Mouse (Mus musculus): Measurements from ENCODE around the gene Cers3.

Gene Cers3

GRCm38 (mm10) chr7:66779944-66780942 lies 36.9 kb downstream of the Cers3 start:
- no peak for DNase-seq (ENCODE audit: low read depth, low spot score)

- DNase-seq (ENCODE audit: low read depth, low spot score), result no peak
These were observed 43.2 kb downstream of the Cers3 start for GRCm38 (mm10) chr7:66786476-66786875.

DNA sequence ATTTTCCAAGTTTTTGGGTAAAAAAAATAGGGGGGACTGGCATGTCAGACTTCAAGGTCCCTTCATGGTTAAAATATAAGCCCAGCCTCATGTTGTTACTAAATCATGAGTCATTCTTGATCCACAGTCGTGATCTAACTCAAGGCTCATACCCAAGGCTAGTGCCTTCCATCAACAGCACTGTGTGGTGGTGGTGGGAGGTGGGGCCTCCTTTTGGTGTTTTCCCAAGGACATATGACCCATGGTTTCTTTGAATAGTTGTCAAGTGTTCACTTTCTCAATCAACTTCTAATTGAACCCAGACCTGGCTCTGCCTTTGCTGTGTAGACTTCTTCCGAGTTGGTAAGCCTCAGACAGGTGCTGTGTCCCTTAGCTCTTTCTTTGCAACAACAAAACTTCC lies 44.5 kb downstream of the Cers3 start:
- no peak for DNase-seq (ENCODE audit: low read depth, low spot score)

DNA sequence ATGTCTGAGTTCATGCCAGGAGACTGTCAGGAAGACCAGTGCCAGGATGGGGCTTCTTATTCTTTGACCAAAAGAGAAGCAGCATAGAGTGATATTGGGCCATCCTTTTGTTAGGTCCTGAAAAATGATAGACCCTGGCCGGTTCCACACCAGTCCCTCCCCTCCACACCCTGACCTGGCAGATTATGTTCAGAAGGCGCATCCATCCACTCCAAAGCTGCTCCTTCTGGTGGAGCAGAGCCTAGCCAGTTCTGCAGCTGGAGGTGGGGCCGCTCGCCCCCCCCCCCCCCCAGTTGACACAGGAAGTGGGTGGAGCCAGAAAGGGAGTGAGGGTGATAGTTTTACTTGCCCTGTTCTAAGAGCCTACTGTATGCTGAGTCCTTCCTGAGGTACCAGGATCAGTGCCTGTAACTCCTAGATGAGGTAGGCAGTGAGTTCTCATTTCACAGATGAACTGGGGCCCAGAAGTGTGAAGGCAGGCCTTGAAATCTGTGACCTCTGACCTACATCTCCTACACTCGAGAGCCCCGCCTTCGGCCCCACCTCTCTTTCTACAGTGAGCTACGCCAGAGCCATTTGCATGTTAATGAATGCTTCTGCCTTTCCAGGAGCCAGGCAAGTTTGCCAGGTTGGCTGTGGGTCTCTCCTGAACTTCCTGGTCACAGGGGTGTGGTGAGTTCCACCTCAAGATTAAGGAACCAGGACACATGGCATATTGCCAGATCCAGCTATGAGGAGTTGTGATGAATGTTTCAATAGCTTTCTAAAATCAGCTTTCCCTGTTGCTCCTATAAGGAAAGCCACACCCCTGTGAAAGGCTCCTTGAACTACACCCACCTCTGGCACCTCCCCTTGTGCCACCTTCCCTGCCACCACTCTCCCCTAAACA lies 46.8 kb downstream of the Cers3 start:
- no peak for DNase-seq (ENCODE audit: low read depth, low spot score)

GRCm38 (mm10) chr7:66791022-66791421 lies 47.7 kb downstream of the Cers3 start:
- no peak for DNase-seq (ENCODE audit: low read depth, low spot score)

DNA sequence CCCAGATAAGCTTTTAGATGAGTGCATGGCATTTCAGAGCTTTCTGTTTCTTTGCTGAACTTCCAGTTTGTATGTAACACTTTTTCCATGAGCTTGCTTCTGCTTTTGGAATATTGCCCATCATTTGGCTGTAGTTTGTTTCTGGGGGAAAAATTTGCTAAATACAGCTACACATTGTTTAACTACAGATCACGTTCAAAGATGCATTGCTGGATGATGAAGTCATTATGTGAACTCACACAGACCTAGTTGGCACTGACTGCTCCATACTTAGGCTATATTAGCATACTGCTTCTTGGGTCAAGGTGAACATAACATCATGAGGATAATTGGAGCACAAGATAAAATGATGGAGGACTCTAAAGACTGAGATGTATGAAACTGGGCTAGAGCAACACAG lies 53.6 kb downstream of the Cers3 start:
- DNase-seq (ENCODE audit: low read depth, low spot score), result no peak

GRCm38 (mm10) chr7:66797345-66797744 lies 54.0 kb downstream of the Cers3 start:
- no peak for DNase-seq (ENCODE audit: low read depth, low spot score)

GRCm38 (mm10) chr7:66798826-66799225 lies 55.5 kb downstream of the Cers3 start:
- no peak for DNase-seq (ENCODE audit: low read depth, low spot score)

GRCm38 (mm10) chr7:66800784-66801183 lies 57.5 kb downstream of the Cers3 start:
- no peak for DNase-seq (ENCODE audit: low read depth, low spot score)

DNA sequence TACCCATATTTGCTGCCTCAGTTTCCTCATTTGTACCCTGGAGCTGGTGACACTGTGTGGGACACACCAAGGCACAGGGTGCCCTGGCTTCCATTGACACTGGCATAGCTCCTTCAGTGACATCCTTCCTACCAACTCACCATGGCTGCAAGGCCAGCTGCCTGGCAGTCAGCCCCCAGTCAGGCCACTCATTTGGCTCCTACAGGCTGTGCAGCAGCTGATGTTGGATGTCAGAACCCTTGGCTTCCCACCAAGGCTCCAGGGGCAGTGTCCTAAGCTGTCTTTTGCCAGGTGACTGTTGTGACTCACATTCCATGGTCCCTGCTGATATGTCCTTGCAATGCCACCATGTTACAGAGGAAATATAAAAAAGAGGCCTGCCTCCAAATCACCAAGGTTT lies 58.5 kb downstream of the Cers3 start:
- DNase-seq (ENCODE audit: low read depth, low spot score), result no peak

DNA sequence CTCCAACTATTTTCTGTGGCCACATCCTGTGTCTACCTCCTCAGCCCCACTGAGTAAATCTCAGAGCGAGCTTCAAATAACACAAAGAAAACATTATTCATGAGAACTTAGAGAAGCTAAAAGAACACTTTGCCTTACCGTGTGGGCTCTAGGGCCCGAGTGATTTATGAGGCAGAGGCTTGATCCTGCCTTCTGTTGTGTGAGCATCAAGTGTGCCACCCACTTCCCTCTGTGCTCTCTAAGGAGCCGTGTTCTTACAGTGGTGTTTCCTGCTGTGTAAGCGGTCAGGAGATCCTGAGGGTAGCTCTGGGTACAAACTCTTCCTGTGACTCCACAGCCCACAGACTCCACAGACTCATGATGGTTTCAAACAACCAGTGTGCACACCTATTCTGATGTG lies 60.5 kb downstream of the Cers3 start:
- no peak for DNase-seq (ENCODE audit: low read depth, low spot score)

DNA sequence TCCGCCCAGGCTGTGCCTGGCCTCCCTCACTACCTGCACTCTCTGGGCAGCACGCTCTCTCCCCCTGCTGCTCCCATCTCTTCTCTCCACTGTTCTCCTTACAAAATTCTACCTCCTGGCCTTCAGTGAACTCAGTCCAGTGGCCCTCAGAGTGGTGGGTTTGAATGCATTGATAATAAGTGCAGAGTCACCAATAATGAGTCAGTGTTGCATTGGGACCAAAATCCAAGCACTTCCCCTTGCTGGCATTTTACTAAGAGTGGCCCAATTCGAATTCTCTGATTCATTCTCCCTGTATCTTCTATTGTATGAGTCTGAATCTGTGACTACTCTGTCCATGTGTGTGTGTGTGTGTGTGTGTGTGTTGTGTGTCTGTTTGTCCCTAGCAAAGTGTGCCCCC lies 63.5 kb downstream of the Cers3 start:
- no peak for DNase-seq (ENCODE audit: low read depth, low spot score)

- no peak for DNase-seq (ENCODE audit: low read depth, low spot score)
These were observed 67.1 kb downstream of the Cers3 start for GRCm38 (mm10) chr7:66810436-66810835.

DNA sequence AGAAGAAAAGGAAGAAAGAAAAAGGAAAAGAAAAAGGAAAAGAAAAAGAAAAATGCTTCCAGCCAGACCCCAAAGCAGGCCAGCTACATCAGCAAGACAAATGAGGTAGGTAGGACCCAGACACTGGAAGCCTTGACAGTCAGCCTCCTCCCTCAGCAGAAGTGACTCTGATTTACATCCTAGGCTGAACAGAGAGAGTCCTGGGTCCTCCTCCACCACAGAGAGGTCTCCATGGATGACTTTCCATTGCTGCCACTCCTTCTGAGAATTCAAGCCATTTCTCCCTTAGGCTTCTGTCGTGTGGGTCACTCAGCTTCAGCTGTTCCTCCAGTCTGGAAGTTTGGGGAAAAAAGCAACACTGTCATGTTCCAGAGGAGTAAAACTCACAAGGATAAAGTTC lies 68.0 kb downstream of the Cers3 start:
- DNase-seq (ENCODE audit: low read depth, low spot score), result no peak

GRCm38 (mm10) chr7:66812289-66812688 lies 69.0 kb downstream of the Cers3 start:
- no peak for DNase-seq (ENCODE audit: low read depth, low spot score)

- DNase-seq (ENCODE audit: low read depth, low spot score), result no peak
These were observed 69.4 kb downstream of the Cers3 start for GRCm38 (mm10) chr7:66812737-66813136.

- DNase-seq (ENCODE audit: low read depth, low spot score), result no peak
These were observed 69.9 kb downstream of the Cers3 start for GRCm38 (mm10) chr7:66813172-66813571.

DNA sequence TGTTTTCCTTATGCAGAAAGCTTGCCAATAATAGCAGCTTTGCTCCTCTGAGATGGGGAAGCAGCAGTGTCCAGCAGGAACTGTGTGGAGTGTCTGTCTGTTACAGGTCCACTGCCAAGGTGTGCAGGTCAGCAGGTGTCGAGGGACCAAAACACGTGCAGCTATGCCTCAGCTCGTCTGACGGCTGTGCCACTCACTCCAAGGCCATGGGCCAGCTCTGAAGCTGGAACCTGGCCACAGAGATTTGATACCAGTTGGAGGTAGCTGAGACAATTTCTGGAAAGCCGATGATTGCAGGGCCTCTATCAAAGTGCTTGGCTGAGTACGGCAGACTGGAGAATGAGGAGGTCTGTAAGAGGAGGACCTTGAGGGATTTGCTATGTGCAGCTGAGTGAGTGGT lies 72.2 kb downstream of the Cers3 start:
- no peak for DNase-seq (ENCODE audit: low read depth, low spot score)

- DNase-seq (ENCODE audit: low read depth, low spot score), result no peak
These were observed 76.7 kb downstream of the Cers3 start for GRCm38 (mm10) chr7:66820034-66820433.

GRCm38 (mm10) chr7:66830803-66831202 lies 87.5 kb downstream of the Cers3 start:
- DNase-seq (ENCODE audit: low read depth, low spot score), result no peak

- no peak for DNase-seq (ENCODE audit: low read depth, low spot score)
These were observed 88.0 kb downstream of the Cers3 start for GRCm38 (mm10) chr7:66831295-66831694.

DNA sequence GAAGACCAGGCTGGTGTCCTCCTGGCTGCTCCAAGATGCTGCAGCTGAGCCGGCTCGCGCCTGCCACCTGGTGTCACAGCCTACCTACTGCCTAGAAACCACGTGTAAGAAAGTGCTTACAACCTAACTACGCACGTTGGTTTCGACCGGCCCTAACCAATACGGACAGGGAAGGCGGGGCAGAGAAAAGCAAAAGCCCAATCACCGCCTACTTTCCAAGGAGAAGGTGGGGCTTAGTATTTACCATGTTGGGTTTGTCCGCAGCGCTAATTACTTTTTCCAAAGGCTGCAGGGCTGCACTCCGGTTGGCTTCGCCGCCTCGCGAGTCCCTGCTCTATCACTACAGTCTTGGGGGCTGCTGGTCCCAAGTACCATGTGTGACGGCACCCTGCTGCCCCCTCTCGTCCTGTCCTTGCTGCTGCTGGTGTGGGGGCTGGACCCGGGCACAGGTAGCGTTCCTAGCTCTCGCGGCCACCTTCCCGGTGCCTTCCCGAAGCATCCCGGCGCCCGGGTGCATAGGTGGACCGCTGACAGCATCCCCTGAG lies 96.2 kb downstream of the Cers3 start, which contains the start of gene Adamts17:
TSS of gene Adamts17 (plus strand) at position 273 of the 545 bp plus-strand sequence.
- DNase-seq (ENCODE audit: low read depth, low spot score), result no peak

All from c-Kit-negative CD71-positive TER-119-positive erythroid progenitor cells, embryonic 14.5 days (primary cell).